Mouse (Mus musculus) retina, postnatal 7 days (tissue): ENCODE results near the gene Prox1.

Experiments used
- DNase-seq: peaks from one replicate; pipeline ENCODE4 v3.0.0-alpha.2; 2012; ENCODE audit warnings: low read depth, low spot score

Prox1 gene

GRCm38 (mm10) chr1:190173596-190173995 is 3.1 kb upstream of the Prox1 start:
- no peak for DNase-seq

DNA sequence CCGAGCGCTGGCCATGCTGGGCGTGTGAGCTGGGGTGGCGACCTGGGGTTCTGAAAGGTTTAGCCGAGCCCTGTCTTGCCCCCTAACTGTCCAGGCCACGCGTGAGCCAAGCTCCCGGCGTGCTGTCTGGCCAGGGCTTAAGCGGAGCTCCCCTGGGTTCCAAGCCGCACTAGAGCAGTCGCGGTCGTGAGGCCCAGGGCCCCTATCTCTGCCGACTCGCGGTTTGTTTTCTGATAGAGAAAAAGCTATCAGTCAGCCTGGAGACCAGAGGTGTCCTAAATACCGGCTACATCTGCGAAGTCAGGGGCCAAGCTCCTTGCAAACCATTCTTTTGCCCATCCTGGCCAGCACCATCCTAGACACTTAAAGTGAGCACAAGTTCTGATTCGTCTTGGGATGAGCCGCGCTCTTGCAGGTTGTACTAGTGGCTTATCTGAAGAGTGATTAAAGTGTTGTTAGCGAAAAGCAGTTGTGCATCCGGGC is 2.5 kb upstream of the Prox1 start:
- DNase-seq: no peak

DNA sequence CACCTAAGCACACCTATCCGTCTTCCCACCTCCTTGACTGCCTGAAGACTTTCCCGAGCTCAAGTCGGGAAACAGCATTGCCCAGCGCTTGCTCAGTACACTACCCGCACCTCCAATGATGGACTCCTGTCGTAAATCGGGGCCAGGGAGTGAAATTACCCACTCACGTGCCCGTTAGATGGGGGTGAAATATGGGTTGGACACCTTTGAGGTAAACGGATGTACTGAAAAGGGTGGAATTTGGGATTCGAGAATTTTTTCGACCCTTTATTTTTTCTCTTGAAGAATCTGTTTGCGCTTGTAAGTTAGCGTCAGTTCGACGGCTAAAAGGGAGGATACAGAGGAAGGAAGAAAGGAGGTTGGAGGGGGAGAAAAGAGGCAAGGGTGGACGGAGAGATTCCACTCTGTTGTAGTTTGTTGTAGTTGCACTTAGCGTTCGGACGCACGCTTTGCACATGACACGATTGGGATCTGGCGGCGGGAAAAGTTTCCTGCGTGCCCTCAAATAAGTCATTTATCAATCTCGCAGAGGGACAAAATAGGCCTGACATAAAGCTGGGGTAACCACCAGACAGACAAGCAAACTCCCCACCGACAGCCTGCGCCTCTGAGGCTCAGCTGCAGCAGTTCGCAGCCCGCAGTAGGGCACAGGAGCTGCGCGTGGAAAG is 1.9 kb upstream of the Prox1 start:
- no peak for DNase-seq

DNA sequence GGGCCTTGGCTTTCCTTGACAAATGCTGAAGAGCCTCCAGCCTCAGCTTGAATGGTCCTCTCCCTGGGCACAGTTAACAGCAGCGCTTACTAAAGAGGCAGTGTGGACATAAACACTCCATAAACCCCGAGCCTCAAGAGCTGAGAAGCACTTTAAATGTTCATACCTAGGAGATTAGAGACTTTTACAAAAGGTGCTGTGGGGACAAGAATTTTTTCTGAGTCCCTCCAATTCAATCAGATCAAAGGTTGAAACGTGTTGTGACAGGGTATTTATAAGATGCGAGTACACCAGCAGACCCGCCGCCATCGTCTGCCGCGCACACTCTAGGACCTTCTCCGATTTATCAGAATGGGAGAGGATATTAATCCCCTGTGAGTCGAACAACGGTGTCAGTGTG is 1.2 kb upstream of the Prox1 start:
- DNase-seq: no peak

GRCm38 (mm10) chr1:190171341-190171740 is 827 bp upstream of the Prox1 start:
- no peak for DNase-seq

DNA sequence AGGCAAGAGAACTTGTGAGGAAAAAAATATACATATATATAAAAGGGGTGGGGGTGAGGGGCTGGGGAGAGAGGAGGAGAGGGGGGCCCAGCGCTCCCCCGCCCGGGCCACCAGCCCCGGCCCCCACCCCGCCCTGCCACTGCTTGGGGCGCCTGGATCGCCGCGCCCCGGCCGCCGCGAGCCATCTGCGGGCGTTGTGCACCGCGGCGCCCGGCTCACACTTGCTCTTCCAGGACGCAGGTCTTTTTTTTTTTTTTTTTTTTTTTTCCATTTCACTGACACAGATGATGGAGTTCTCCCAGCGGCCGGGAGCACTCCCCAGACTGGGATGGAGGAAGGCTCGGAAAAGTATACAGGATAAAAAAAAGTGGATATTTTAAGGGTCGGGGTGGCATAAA is 304 bp upstream of the Prox1 start:
- no peak for DNase-seq

GRCm38 (mm10) chr1:190168761-190169671 is 1.5 kb downstream of the Prox1 start:
- no peak for DNase-seq

DNA sequence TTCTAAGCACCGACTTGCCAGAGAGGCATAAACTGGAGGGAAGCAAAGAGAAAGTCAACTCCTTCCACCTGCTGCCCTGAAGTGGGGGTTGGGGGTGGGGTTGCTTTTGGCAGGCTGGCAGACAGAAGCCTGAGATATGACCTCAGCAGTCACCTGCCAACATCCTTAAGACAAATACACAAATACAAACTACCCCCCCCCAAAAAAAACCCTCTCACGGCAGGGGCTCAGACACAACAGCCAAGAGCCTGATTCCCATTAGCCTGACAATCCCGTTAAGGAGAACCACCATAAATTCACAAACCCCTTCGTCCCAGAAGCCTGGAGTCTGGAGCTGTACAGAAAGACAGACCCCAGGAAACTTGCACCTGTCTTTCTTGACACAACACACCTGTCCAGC is 2.4 kb downstream of the Prox1 start:
- no peak for DNase-seq

GRCm38 (mm10) chr1:190167609-190168008 is 2.9 kb downstream of the Prox1 start:
- DNase-seq: no peak

- DNase-seq: no peak
These were observed 5.0 kb downstream of the Prox1 start for GRCm38 (mm10) chr1:190165511-190165910.

GRCm38 (mm10) chr1:190163471-190163870 is 7.0 kb downstream of the Prox1 start:
- DNase-seq: no peak

- DNase-seq: no peak
These were observed 8.6 kb downstream of the Prox1 start for GRCm38 (mm10) chr1:190161708-190162465.

GRCm38 (mm10) chr1:190161288-190161687 is 9.2 kb downstream of the Prox1 start:
- DNase-seq: no peak

GRCm38 (mm10) chr1:190159457-190159856 is 11.1 kb downstream of the Prox1 start:
- no peak for DNase-seq

GRCm38 (mm10) chr1:190155751-190156150 is 14.8 kb downstream of the Prox1 start:
- no peak for DNase-seq

GRCm38 (mm10) chr1:190155021-190155420 is 15.5 kb downstream of the Prox1 start:
- DNase-seq: no peak

GRCm38 (mm10) chr1:190154292-190154691 is 16.2 kb downstream of the Prox1 start:
- DNase-seq: no peak

GRCm38 (mm10) chr1:190152603-190153002 is 17.9 kb downstream of the Prox1 start:
- no peak for DNase-seq

GRCm38 (mm10) chr1:190149233-190149741 is 21.2 kb downstream of the Prox1 start:
- DNase-seq: no peak

DNA sequence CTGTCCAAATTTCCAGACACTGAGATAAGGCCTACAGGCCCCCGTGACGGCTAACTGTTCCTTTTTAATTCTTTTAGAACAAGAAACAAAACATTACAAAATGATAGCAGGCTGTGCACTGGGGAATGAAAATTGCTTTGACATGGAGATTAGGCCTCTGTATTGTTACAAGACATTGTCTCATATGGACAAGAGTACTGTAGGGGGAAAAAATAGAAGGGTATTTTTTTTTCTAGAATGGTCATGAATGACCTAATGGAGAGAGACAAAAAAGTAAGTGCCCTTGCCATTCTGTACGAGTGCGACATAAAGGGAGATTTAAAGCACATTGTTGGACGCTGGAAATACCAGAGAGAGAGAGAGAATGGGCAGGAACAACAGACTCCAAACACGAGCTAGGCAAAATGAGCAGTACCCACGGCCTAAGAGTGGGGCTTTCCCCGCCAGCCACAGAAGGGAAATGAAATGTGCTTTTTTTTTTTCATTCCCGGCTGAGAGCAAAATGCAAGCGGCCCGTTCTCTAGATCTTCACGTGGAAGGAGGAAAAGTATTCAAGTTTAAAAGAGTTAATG is 21.8 kb downstream of the Prox1 start:
- no peak for DNase-seq

DNA sequence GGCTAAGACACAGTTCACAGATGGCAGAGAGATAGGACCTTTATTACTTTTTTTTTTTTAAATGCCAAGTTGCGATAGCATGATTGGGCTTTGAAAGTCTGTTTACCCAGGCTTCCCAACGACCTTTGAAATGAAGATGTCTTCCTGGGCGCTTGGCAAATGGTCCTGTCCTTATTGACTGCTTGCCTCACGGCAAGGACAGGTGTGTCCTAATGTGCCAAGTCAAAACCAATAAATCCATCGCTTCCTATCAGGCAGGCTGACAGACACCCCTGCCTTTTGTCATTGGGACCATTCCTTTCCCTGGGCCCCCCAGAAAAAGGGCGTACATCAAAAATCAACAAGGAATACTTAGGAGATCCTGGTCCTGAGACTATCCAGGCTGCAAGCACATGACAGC is 22.7 kb downstream of the Prox1 start:
- no peak for DNase-seq

DNA sequence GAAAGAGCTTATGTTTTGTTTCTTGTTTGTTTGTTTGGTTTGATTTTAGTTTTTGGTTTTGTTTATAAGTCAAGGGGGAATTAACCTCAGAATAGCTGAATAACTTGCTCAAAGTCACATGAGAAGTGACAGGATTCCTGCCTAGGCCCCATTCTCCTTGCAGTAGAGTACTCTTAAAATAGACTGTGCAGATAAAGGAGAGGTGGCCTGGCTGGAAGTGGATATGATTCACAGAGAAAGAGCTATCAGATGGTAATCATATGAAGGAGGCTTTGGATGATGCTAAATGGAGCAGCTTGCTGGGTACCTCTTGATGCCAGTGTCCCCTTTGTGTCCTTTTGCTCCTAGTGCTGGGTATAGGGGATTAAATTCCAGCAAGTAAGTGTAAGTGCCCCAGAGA is 26.1 kb downstream of the Prox1 start:
- no peak for DNase-seq
